Mouse (Mus musculus): ENCODE data around the gene Pank2.

- TF ChIP-seq CTCF (IDR thresholded peaks at IDR 0.05; ENCODE audit: control insufficient read depth, insufficient read depth, insufficient replicate concordance, low read depth, low read length) (no peak), POLR2A (IDR thresholded peaks at IDR 0.05; ENCODE audit: control insufficient read depth, low read depth, low read length) (no peak)
Measured at GRCm38 (mm10) chr2:131290669-131291068, 28.4 kb downstream of the Pank2 start.

Data from testis, adult 2 months (tissue).